Mouse (Mus musculus) heart, adult 2 months (tissue): ENCODE data around the gene Hist1h3e. TPM values are rescaled to one million over a fixed set of nuclear protein-coding genes. Genes with fewer than 3 reads are reported as not detected.
"Not testable (repeated sequence)": the region's sequence is repeated elsewhere in the genome, so short reads cannot be mapped to it uniquely, and the experiment has no call there.

Experiments used
- DNase-seq, 2 experiments: peaks; one replicate each; pipeline ENCODE4 v3.0.0; 2021
- H3K27ac ChIP-seq: fragments of 200-600 bp; 2 replicates; pipeline ENCODE4 v1.8.1; 2022
- H3K27me3 ChIP-seq: fragments of 200-500 bp; 2 replicates; pipeline ENCODE4 v1.6.1; 2012; ENCODE audit warnings: mild to moderate bottlenecking, low read length, inconsistent platforms, mixed read lengths; ENCODE audit not compliant: control insufficient read depth, insufficient read depth
- H3K36me3 ChIP-seq: fragments of 200-500 bp; 2 replicates; pipeline ENCODE4 v1.6.1; 2012; ENCODE audit warnings: low read length, inconsistent platforms; ENCODE audit not compliant: control insufficient read depth, insufficient read depth
- H3K4me1 ChIP-seq: fragments of 200-500 bp; 2 replicates; pipeline ENCODE4 v1.6.1; 2011; ENCODE audit warnings: low read length; ENCODE audit not compliant: control insufficient read depth, insufficient read depth
- H3K4me3 ChIP-seq: fragments of 200-600 bp; 2 replicates; pipeline ENCODE4 v1.8.1; 2022
- H3K79me2 ChIP-seq: fragments of 200-500 bp; replicated peaks from 2 replicates; pipeline ENCODE4 v1.6.1; 2012; ENCODE audit warnings: mild to moderate bottlenecking, inconsistent platforms, low read length, moderate library complexity, mixed read lengths; ENCODE audit not compliant: control insufficient read depth, insufficient read depth
- H3K9ac ChIP-seq: fragments of 200-500 bp; 2 replicates; pipeline ENCODE4 v1.6.1; 2012; ENCODE audit warnings: low read depth, mild to moderate bottlenecking, control low read depth, inconsistent platforms, low read length, mixed read lengths
- CTCF ChIP-seq: fragments of 200-600 bp; IDR thresholded peaks from 2 replicates; pipeline ENCODE4 v1.8.1; 2022; ENCODE audit warnings: antibody characterized with exemption, mild to moderate bottlenecking, moderate library complexity
- EP300 ChIP-seq: fragments of 200-500 bp; IDR thresholded peaks from 2 replicates; pipeline ENCODE4 v1.6.1; 2011; ENCODE audit warnings: low read depth, low read length, control low read depth; ENCODE audit not compliant: insufficient read depth
- POLR2A ChIP-seq: fragments of 200-500 bp; IDR thresholded peaks from 2 replicates; pipeline ENCODE4 v1.6.1; 2011; ENCODE audit warnings: mild to moderate bottlenecking, low read depth, low read length, control low read depth; ENCODE audit not compliant: insufficient read depth
- WGBS: fragments of 180-500 bp; shearing (Covaris S2); methylation state at CpG from one replicate; pipeline ENCODE4 v1.1.7; 2018; 5-methylcytosine and 5-hydroxymethylcytosine counted together
- intact Hi-C: fragments of 180-260 bp; cut with DNase I; formaldehyde crosslinking; loops from one replicate; pipeline ENCODE4 v1.15.1; 2025
- long read RNA-seq: library from polyadenylated mRNA; stranded (forward); transcript quantifications from one replicate; pipeline ENCODE4 v2.0.0, GENCODE M21; 2021
- polyA plus RNA-seq: library from polyadenylated mRNA; depleted of rRNA; stranded (reverse); fragments of >200 nt; gene quantifications from 2 replicates; pipeline ENCODE4 v1.2.3, GENCODE M21; 2012; rRNA removed
- total RNA-seq, 2 experiments: library from RNA; stranded (reverse); gene quantifications; 2 replicates each; pipeline ENCODE4 v1.2.3; 2021

Hist1h3e gene
- total RNA-seq (10 to 100 TPM; 14.0 to 14.6 TPM), polyA plus RNA-seq (1.8 and 2.0 TPM in 2 replicates)
- long read RNA-seq, result 0 reads

GRCm38 (mm10) chr13:23561883-23562659, at the start of gene Hist1h3e:
Gene Hist1h3e (minus strand): TSS chr13:23562369.
- DNase-seq, result peak; percentile 91 to 93
- H3K9ac ChIP-seq, result peak within 1 kb of the TSS; percentile 99
- intact Hi-C loops, H3K79me2 ChIP-seq, H3K4me1 ChIP-seq, H3K27me3 ChIP-seq, H3K36me3 ChIP-seq: not testable (repeated sequence)
- under 1% methylated on average over 63 of the region's 67 CpGs for WGBS
- H3K4me3 ChIP-seq, result peak within 1 kb of the TSS; percentile 50
- H3K27ac ChIP-seq, result peak within 1 kb of the TSS; percentile 94
- TF ChIP-seq POLR2A (peak; percentile 95), EP300 (peak; percentile 75; the same call in 1 of the 2 replicates)

GRCm38 (mm10) chr13:23611638-23612037, 49.5 kb upstream of the Hist1h3e start:
- intact Hi-C loops, result no loop called here
- DNase-seq, result no peak
- no peaks in the 10 kb centered on the region for H3K36me3 ChIP-seq
- no peak overlapping the region for H3K4me3 ChIP-seq
- H3K9ac ChIP-seq, result no peak overlapping the region
- H3K4me1 ChIP-seq, result no peaks in the 10 kb centered on the region
- H3K79me2 ChIP-seq, result no peaks in the 10 kb centered on the region
- TF ChIP-seq POLR2A (no peak), CTCF (no peak), EP300 (no peak)
- H3K27ac ChIP-seq, result no peak overlapping the region
- H3K27me3 ChIP-seq, result no peaks in the 10 kb centered on the region
- WGBS, result 86% methylated on average over 3 of the region's 3 CpGs

- TF ChIP-seq EP300 (no peak), CTCF (no peak), POLR2A (no peak)
- H3K27me3 ChIP-seq, result no peaks in the 10 kb centered on the region
- H3K79me2 ChIP-seq, result no peaks in the 10 kb centered on the region
- no peak overlapping the region for H3K4me3 ChIP-seq
- H3K9ac ChIP-seq, result no peak overlapping the region
- H3K27ac ChIP-seq, result no peak overlapping the region
- H3K36me3 ChIP-seq, result no peaks in the 10 kb centered on the region
- H3K4me1 ChIP-seq, result no peaks in the 10 kb centered on the region
- intact Hi-C loops, result no loop called here
- 59% methylated on average over 2 of the region's 2 CpGs for WGBS
- no peak for DNase-seq
Observed at GRCm38 (mm10) chr13:23610393-23610792, 48.2 kb upstream of the Hist1h3e start.

GRCm38 (mm10) chr13:23609844-23610243, 47.7 kb upstream of the Hist1h3e start:
- no peaks in the 10 kb centered on the region for H3K27me3 ChIP-seq
- H3K4me1 ChIP-seq, result no peaks in the 10 kb centered on the region
- no peaks in the 10 kb centered on the region for H3K79me2 ChIP-seq
- TF ChIP-seq CTCF, result no peak
- TF ChIP-seq EP300, result no peak
- no peak for TF ChIP-seq POLR2A
- H3K27ac ChIP-seq, result no peak overlapping the region
- H3K4me3 ChIP-seq, result no peak overlapping the region
- no peak overlapping the region for H3K9ac ChIP-seq
- DNase-seq, result no peak
- intact Hi-C loops, result no loop called here
- no peaks in the 10 kb centered on the region for H3K36me3 ChIP-seq

- Histone ChIP-seq H3K36me3 (no peaks in the 10 kb centered on the region), H3K4me1 (no peaks in the 10 kb centered on the region), H3K27ac (no peak overlapping the region), H3K9ac (no peak overlapping the region), H3K27me3 (no peaks in the 10 kb centered on the region), H3K4me3 (no peak overlapping the region), H3K79me2 (no peaks in the 10 kb centered on the region)
- no peak for DNase-seq
- TF ChIP-seq CTCF, result no peak
- TF ChIP-seq POLR2A, result no peak
- no peak for TF ChIP-seq EP300
- intact Hi-C loops, result no loop called here
- WGBS, result 48% methylated on average over 4 of the region's 4 CpGs
Observed at GRCm38 (mm10) chr13:23609209-23609608, 47.0 kb upstream of the Hist1h3e start.

GRCm38 (mm10) chr13:23605052-23605451, 42.9 kb upstream of the Hist1h3e start:
- intact Hi-C loops, result no loop called here
- Histone ChIP-seq H3K27me3 (no peaks in the 10 kb centered on the region), H3K9ac (no peak overlapping the region), H3K79me2 (no peaks in the 10 kb centered on the region), H3K4me1 (no peaks in the 10 kb centered on the region), H3K4me3 (no peak overlapping the region), H3K36me3 (no peaks in the 10 kb centered on the region), H3K27ac (no peak overlapping the region)
- 90% methylated on average over 3 of the region's 3 CpGs for WGBS
- TF ChIP-seq POLR2A, result no peak
- no peak for TF ChIP-seq EP300
- TF ChIP-seq CTCF, result no peak
- no peak for DNase-seq
